Mouse (Mus musculus) midbrain, postnatal 0 days (tissue): Measurements from ENCODE around the gene Thoc3. TPM values are rescaled to one million over a fixed set of nuclear protein-coding genes. Genes with fewer than 3 reads are reported as not detected.

Experiments used
- ATAC-seq: fragments of 200-750 bp; cut with Nextera tagmentation; 2 replicates; pipeline ENCODE4 v1.8.0; 2017; ENCODE audit warnings: moderate number of reproducible peaks, mild to moderate bottlenecking, moderate TSS enrichment, moderate library complexity; ENCODE audit not compliant: low FRiP score
- DNase-seq: peaks from one replicate; pipeline ENCODE4 v3.0.0-alpha.2; 2015; ENCODE audit warnings: low spot score
- H3K27ac ChIP-seq: fragments of 300-500 bp; sonication (generic); 2 replicates; pipeline ENCODE4 v1.5.1; 2014; ENCODE audit warnings: low read depth, mild to moderate bottlenecking, low read length, mixed read lengths
- H3K27me3 ChIP-seq: fragments of 300-500 bp; sonication (generic); 2 replicates; pipeline ENCODE4 v1.6.1; 2014; ENCODE audit warnings: low read length, control low read depth, mixed read lengths; ENCODE audit not compliant: insufficient read depth
- H3K36me3 ChIP-seq: fragments of 300-500 bp; sonication (generic); 2 replicates; pipeline ENCODE4 v1.6.1; 2014; ENCODE audit warnings: low read length, control low read depth, mixed read lengths; ENCODE audit not compliant: insufficient read depth
- H3K4me1 ChIP-seq: fragments of 300-500 bp; sonication (generic); 2 replicates; pipeline ENCODE4 v1.6.1; 2014; ENCODE audit warnings: mild to moderate bottlenecking, control low read depth, antibody characterized with exemption, low read length, mixed read lengths; ENCODE audit not compliant: insufficient read depth
- H3K4me2 ChIP-seq: fragments of 300-500 bp; sonication (generic); 2 replicates; pipeline ENCODE4 v1.6.1; 2014; ENCODE audit warnings: low read depth, mild to moderate bottlenecking, low read length, mixed read lengths; ENCODE audit not compliant: poor library complexity, severe bottlenecking
- H3K4me3 ChIP-seq: fragments of 300-500 bp; sonication (generic); 2 replicates; pipeline ENCODE4 v1.5.1; 2014; ENCODE audit warnings: low read depth, mild to moderate bottlenecking, low read length, moderate library complexity
- H3K9ac ChIP-seq: fragments of 300-500 bp; sonication (generic); replicated peaks from 2 replicates; pipeline ENCODE4 v1.6.1; 2014; ENCODE audit warnings: mild to moderate bottlenecking, low read length, moderate library complexity, mixed read lengths; ENCODE audit not compliant: poor library complexity, severe bottlenecking
- H3K9me3 ChIP-seq: fragments of 300-500 bp; sonication (generic); 2 replicates; pipeline ENCODE4 v1.6.1; 2016; ENCODE audit warnings: low read length, control low read depth
- CTCF ChIP-seq: IDR thresholded peaks from 2 replicates; pipeline ENCODE4 v1.5.1; 2016; ENCODE audit warnings: antibody characterized with exemption, mild to moderate bottlenecking
- WGBS: fragments of 180-500 bp; shearing (Covaris S2); extraction: QIAGEN DNeasy Blood & Tissue Kit; methylation state at CpG from one replicate; pipeline ENCODE4 v1.1.7; 2014; 5-methylcytosine and 5-hydroxymethylcytosine counted together
- polyA plus RNA-seq: library from polyadenylated mRNA; unstranded; fragments of >200 nt; fragmentation: Nextera tagmentation; extraction: Ambion mirVana; gene quantifications from 2 replicates; pipeline ENCODE4 v1.2.1, GENCODE M21; 2015
- total RNA-seq: library from RNA; depleted of rRNA; stranded (reverse); fragments of >200 nt; gene quantifications from 2 replicates; pipeline ENCODE4 v1.2.3, GENCODE M21; 2014; rRNA removed

The Thoc3 gene
- total and polyA plus RNA-seq, 2 experiments from 2014 or later = 51.7 to 133 TPM

DNA sequence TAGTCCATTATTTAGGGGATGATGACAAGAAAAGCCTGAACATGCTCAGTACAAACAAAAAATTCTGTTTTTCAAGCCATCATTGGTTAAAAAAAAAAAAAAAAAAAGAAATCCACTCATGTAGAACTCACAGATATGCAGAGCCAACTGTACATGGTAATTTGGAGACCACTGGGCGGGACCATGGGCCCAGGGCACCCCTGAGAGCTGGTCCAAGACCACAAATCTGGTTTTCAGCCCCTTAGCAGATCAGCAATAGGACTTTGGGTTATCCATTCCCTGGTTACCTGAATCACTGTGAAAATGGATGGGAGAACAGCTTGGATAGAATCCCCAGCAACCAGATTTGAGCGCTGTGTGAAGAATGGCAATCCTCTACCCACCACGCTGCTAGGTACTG is 57.0 kb downstream of the Thoc3 start:
- H3K36me3 ChIP-seq = no peaks in the 10 kb centered on the region
- H3K4me1 ChIP-seq = no peaks in the 10 kb centered on the region
- no peaks in the 10 kb centered on the region for H3K27me3 ChIP-seq
- H3K9ac ChIP-seq = no peak overlapping the region
- H3K27ac ChIP-seq = no peak overlapping the region
- no peak for TF ChIP-seq CTCF
- 87% methylated on average over 3 of the region's 3 CpGs for WGBS
- H3K9me3 ChIP-seq = no peaks in the 10 kb centered on the region
- H3K4me2 ChIP-seq = no peak overlapping the region
- DNase-seq = no peak
- H3K4me3 ChIP-seq = no peak overlapping the region
- ATAC-seq = no peak

Other genes starting within 250 kb of the Thoc3 start
- 88.7 and 106 TPM in 2 replicates for gene Cplx2, start 97.5 kb downstream of the Thoc3 start, total RNA-seq
- 30.4 and 31.2 TPM in 2 replicates for gene Cplx2, start 97.5 kb downstream of the Thoc3 start, polyA plus RNA-seq
- 20.1 and 23.6 TPM in 2 replicates for gene Simc1, start 34.9 kb upstream of the Thoc3 start, total RNA-seq
- gene Simc1, start 34.9 kb upstream of the Thoc3 start, polyA plus RNA-seq = 9.8 and 10.2 TPM in 2 replicates
- 205 and 230 TPM in 2 replicates for gene 4833439L19Rik, start 96.6 kb upstream of the Thoc3 start, total RNA-seq
- 240 and 248 TPM in 2 replicates for gene 4833439L19Rik, start 96.6 kb upstream of the Thoc3 start, polyA plus RNA-seq
- 161 and 171 TPM in 2 replicates for gene Arl10, start 106.2 kb upstream of the Thoc3 start, total RNA-seq
- gene Arl10, start 106.2 kb upstream of the Thoc3 start, polyA plus RNA-seq = 79.2 and 80.2 TPM in 2 replicates
- 26.7 TPM in 2 replicates for gene Nop16, start 121.2 kb upstream of the Thoc3 start, total RNA-seq
- gene Nop16, start 121.2 kb upstream of the Thoc3 start, polyA plus RNA-seq = 53.8 and 54.1 TPM in 2 replicates
- 110 and 203 TPM in 2 replicates for gene Higd2a, start 121.4 kb upstream of the Thoc3 start, total RNA-seq
- 327 and 330 TPM in 2 replicates for gene Higd2a, start 121.4 kb upstream of the Thoc3 start, polyA plus RNA-seq
- gene Cltb, start 142.5 kb upstream of the Thoc3 start, total RNA-seq = 243 and 256 TPM in 2 replicates
- 326 and 328 TPM in 2 replicates for gene Cltb, start 142.5 kb upstream of the Thoc3 start, polyA plus RNA-seq
- gene Faf2, start 152.9 kb upstream of the Thoc3 start, total RNA-seq = 49.3 and 57.9 TPM in 2 replicates
- gene Faf2, start 152.9 kb upstream of the Thoc3 start, polyA plus RNA-seq = 53.0 and 56.4 TPM in 2 replicates
- 67.6 and 71.2 TPM in 2 replicates for gene Rnf44, start 225.1 kb upstream of the Thoc3 start, total RNA-seq
- gene Rnf44, start 225.1 kb upstream of the Thoc3 start, polyA plus RNA-seq = 51.7 and 52.0 TPM in 2 replicates
- 0.33 and 0.52 TPM in 2 replicates for gene Cdhr2, start 232.6 kb upstream of the Thoc3 start, total RNA-seq
- 0.65 and 0.84 TPM in 2 replicates for gene Cdhr2, start 232.6 kb upstream of the Thoc3 start, polyA plus RNA-seq